Mouse (Mus musculus) embryonic facial prominence, embryonic 13.5 days (tissue): ENCODE data around the gene E330017A01Rik. TPM values are rescaled to one million over a fixed set of nuclear protein-coding genes. Genes with fewer than 3 reads are reported as not detected.

ENCODE experiments used
- ATAC-seq: fragments of 200-750 bp; cut with Nextera tagmentation; 2 replicates; pipeline ENCODE4 v1.8.0; 2017; ENCODE audit warnings: low read depth; ENCODE audit not compliant: insufficient number of reproducible peaks, insufficient read depth, low FRiP score, low TSS enrichment
- H3K27ac ChIP-seq: fragments of 300-500 bp; sonication (generic); 2 replicates; pipeline ENCODE4 v1.5.1; 2015; ENCODE audit warnings: moderate library complexity, mild to moderate bottlenecking, inconsistent platforms
- H3K27me3 ChIP-seq: fragments of 300-500 bp; sonication (generic); 2 replicates; pipeline ENCODE4 v1.6.1; 2015; ENCODE audit warnings: mild to moderate bottlenecking, inconsistent platforms
- H3K36me3 ChIP-seq: fragments of 300-500 bp; sonication (generic); 2 replicates; pipeline ENCODE4 v1.6.1; 2015; ENCODE audit warnings: mild to moderate bottlenecking, inconsistent platforms
- H3K4me1 ChIP-seq: fragments of 300-500 bp; sonication (generic); 2 replicates; pipeline ENCODE4 v1.6.1; 2015; ENCODE audit warnings: inconsistent platforms
- H3K4me2 ChIP-seq: fragments of 300-500 bp; sonication (generic); 2 replicates; pipeline ENCODE4 v1.6.1; 2015; ENCODE audit warnings: moderate library complexity, mild to moderate bottlenecking, inconsistent platforms
- H3K4me3 ChIP-seq: fragments of 300-500 bp; sonication (generic); 2 replicates; pipeline ENCODE4 v1.5.1; 2015; ENCODE audit warnings: mild to moderate bottlenecking, inconsistent platforms
- H3K9ac ChIP-seq: fragments of 300-500 bp; sonication (generic); 2 replicates; pipeline ENCODE4 v1.6.1; 2015; ENCODE audit warnings: mild to moderate bottlenecking, inconsistent platforms
- H3K9me3 ChIP-seq: fragments of 300-500 bp; sonication (generic); 2 replicates; pipeline ENCODE4 v1.6.1; 2016; ENCODE audit warnings: inconsistent platforms
- WGBS: fragments of 180-500 bp; shearing (Covaris S2); methylation state at CpG from one replicate; pipeline ENCODE4 v1.1.7; 2015; ENCODE audit warnings: mixed read lengths; 5-methylcytosine and 5-hydroxymethylcytosine counted together
- polyA plus RNA-seq: library from polyadenylated mRNA; unstranded; fragments of >200 nt; fragmentation: Nextera tagmentation; extraction: Ambion mirVana; gene quantifications from 2 replicates; pipeline ENCODE4 v1.2.1, GENCODE M21; 2015

E330017A01Rik gene
- polyA plus RNA-seq, result not detected in 2 replicates

DNA sequence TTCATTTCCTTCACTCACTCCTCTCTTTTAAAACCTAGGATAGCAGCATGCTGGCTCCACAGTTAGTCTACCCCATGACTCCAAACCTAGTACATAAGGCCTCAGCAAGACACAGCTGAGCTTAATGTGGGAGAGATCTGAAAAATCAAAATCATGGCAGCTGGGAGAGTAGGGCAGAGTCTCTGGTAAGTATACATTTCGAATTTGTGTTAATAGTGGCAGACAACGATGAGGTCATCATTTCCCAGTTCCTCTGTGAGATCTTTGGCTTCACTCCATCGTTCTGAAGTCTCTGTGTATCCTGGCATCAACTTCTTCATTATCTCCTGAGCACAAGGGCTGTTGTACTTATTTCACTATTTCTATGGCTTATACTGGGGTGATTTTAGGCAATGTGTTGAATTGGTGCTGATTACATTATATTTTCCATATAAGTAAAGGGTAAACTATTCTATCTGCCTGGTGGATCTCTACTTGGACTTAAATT is at the start of gene E330017A01Rik:
E330017A01Rik (minus strand) TSS at position 51 of the 487 bp plus-strand sequence.
- Histone ChIP-seq H3K27ac (no peak within 1 kb of the TSS), H3K9me3 (no peaks in the 10 kb centered on the region), H3K9ac (no peak within 1 kb of the TSS), H3K36me3 (no peaks in the 10 kb centered on the region), H3K27me3 (no peaks in the 10 kb centered on the region), H3K4me2 (no peak within 1 kb of the TSS), H3K4me3 (no peak within 1 kb of the TSS), H3K4me1 (no peaks in the 10 kb centered on the region; the same call in 1 of the 2 replicates)
- ATAC-seq, result no peak
- WGBS, result 88% methylated on average over 3 of the region's 3 CpGs

DNA sequence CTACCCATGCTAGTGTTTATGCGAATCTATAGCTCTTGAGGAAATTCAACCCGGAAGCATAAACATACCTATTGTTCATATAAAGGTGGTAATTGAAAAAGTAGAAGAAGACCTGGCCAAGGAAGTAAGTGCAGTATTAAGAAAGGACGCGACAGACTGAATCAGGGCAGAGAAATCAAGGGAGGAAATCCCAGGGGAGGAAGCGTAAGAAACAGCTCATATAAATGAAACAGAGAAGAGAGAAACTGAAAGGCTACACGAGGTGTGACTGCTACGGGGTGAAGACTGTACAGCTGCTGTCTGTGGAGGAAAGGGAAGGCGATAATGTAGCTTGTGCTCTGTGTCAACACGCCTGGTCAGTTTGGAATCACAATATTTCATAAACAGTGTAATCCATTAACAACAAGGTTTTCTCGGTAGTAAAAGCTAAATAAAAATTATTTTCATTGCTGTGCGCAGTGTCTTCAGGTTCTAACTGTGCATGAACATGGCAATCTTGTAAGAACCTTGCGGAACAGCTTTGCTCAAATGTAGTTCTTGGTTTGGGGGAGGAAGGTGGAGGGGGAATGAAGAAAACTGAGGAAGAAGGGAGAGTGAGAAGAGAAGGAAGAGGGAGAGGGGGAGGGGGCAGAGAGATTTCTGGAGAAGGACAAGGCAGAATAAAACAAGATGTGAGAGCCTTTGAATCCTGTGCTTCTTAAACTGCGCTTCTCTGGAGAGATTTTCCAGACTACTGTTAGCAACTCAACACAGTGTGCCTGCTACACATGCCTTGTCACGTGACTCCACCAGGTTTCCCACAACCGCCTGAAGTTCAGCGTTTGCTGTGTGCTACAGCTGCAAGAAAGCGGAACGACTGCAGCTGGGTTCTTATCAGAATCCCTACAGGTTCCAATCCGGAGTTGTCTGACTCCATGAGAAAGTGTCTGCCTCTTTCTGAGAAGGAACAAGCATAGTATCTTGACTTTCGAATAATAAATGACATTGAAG is 47.3 kb upstream of the E330017A01Rik start:
- Histone ChIP-seq H3K36me3 (peaks cover 7% of the 10 kb centered on the region; the same call in 1 of the 2 replicates), H3K4me1 (no peaks in the 10 kb centered on the region), H3K9me3 (no peaks in the 10 kb centered on the region), H3K4me3 (no peak overlapping the region), H3K27me3 (no peaks in the 10 kb centered on the region), H3K4me2 (no peak overlapping the region), H3K27ac (no peak overlapping the region), H3K9ac (no peak overlapping the region)
- no peak for ATAC-seq
- 75% methylated on average over 20 of the region's 20 CpGs for WGBS

DNA sequence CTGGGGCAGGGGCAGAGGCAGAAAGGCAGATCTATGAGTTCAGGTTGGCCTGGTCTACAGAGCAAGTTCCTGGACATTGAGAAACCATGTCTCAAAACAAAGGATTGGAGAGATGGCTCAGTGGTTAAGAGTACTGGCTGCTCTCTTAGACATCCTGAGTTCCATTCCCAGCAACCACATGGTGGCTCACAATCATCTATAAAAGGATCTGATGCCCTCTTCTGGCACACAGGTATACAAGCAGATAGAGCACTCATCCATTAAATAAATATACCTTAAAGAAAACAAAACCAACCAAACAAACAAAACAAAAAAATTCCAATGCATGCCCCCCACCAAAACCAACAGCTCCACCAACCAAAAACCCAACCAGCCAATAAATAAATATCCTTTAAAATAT is 46.0 kb upstream of the E330017A01Rik start:
- no peak for ATAC-seq
- Histone ChIP-seq H3K36me3 (peaks cover 11% of the 10 kb centered on the region; the same call in 1 of the 2 replicates), H3K4me3 (no peak overlapping the region), H3K27ac (no peak overlapping the region), H3K27me3 (no peaks in the 10 kb centered on the region), H3K4me2 (no peak overlapping the region), H3K9me3 (no peaks in the 10 kb centered on the region), H3K9ac (no peak overlapping the region), H3K4me1 (no peaks in the 10 kb centered on the region)

DNA sequence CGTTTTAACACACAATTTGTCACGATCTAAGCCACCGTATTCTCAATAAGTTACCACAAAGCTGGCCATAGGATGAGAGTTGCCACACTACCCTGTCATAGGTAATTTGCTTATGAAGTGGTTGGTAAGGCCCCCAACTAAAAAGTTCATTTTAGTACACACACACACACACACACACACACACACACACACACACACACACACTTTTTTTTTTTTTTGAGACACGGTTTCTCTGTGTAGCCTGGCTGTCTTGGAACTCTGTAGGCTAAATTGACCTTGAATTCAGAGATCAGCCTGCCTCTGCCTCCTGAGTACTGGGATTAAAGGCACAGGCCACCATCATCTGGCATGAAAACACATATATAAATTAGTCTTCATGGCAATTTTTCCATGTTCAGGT is 45.4 kb upstream of the E330017A01Rik start:
- no peak overlapping the region for H3K4me2 ChIP-seq
- 89% methylated on average over 4 of the region's 4 CpGs for WGBS
- H3K27me3 ChIP-seq, result no peaks in the 10 kb centered on the region
- no peak overlapping the region for H3K9ac ChIP-seq
- no peaks in the 10 kb centered on the region for H3K9me3 ChIP-seq
- ATAC-seq, result no peak
- H3K27ac ChIP-seq, result no peak overlapping the region
- H3K4me1 ChIP-seq, result no peaks in the 10 kb centered on the region
- H3K4me3 ChIP-seq, result no peak overlapping the region
- H3K36me3 ChIP-seq, result peaks cover 11% of the 10 kb centered on the region

DNA sequence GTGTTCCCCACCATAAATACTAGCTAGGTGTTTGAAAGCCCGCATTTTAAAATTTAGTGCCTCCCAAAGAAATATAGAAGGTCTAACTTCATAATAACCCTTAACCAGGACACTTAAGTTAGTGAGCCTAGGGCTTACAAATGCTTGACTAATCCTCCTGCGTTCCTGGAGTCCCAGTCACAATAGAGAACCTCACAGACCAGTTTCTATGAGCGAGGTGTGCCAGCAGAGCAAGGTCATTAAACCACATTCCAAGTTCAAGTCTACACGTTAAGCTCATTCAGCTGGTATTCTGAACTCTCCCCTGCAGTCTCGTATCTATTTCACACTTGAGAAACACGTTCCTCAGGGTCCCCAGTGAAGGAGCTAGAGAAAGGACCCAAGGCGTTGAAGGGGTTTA is 44.3 kb upstream of the E330017A01Rik start:
- Histone ChIP-seq H3K4me3 (no peak overlapping the region), H3K4me2 (no peak overlapping the region), H3K27ac (no peak overlapping the region), H3K9ac (no peak overlapping the region), H3K27me3 (no peaks in the 10 kb centered on the region), H3K4me1 (no peaks in the 10 kb centered on the region), H3K9me3 (no peaks in the 10 kb centered on the region), H3K36me3 (peaks cover 19% of the 10 kb centered on the region)
- WGBS, result 75% methylated on average over 7 of the region's 7 CpGs
- no peak for ATAC-seq

DNA sequence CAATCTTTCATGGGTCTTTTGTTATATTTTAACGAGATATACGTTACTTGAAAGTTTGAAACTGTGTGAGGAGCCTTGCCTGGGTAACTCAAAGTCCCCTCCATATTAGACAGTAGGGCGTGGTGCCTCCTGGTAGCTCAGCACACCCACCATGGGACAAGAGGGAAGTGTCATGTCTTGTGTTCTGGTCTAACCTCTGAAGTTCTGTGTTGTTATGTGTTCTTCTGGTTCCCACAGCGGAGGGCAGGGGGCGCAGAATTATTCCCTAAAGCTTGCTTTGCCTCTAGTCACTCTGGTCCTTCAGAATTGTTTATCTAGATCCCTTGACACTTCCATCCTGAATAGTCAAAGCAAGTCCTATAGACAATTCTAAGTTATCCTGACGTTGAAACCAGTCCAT is 43.5 kb upstream of the E330017A01Rik start:
- Histone ChIP-seq H3K27me3 (no peaks in the 10 kb centered on the region), H3K36me3 (peaks cover 25% of the 10 kb centered on the region), H3K27ac (no peak overlapping the region), H3K9ac (no peak overlapping the region), H3K4me2 (no peak overlapping the region), H3K4me1 (no peaks in the 10 kb centered on the region), H3K4me3 (no peak overlapping the region), H3K9me3 (no peaks in the 10 kb centered on the region)
- no peak for ATAC-seq
- 94% methylated on average over 6 of the region's 6 CpGs for WGBS

DNA sequence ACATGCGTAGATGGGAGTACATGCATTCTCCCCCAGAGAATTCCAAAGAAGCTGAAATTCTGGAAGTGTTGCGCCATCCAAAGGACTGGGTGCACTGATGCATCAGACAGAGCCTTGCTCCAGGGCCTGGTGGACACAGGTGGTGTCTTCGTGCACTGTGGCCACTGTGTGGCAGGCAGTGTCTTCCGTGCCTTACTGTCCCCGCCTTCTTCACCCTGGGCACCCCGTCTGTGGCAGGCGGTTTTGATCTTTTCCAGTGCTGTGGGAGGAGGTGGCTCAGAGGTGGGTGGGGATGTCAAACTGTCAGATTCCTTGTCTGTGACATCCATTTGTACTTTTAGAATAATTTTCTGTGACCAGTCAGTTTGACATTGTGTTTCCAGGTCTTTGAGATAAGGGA is 40.1 kb upstream of the E330017A01Rik start:
- Histone ChIP-seq H3K9ac (no peak overlapping the region), H3K27ac (no peak overlapping the region), H3K9me3 (no peaks in the 10 kb centered on the region), H3K4me2 (no peak overlapping the region), H3K4me3 (no peak overlapping the region), H3K36me3 (peaks cover 51% of the 10 kb centered on the region), H3K27me3 (no peaks in the 10 kb centered on the region), H3K4me1 (0 out of 2 replicates have a peak, but pooled peaks cover 5% of the 10 kb centered on the region)
- 82% methylated on average over 7 of the region's 7 CpGs for WGBS
- no peak for ATAC-seq

DNA sequence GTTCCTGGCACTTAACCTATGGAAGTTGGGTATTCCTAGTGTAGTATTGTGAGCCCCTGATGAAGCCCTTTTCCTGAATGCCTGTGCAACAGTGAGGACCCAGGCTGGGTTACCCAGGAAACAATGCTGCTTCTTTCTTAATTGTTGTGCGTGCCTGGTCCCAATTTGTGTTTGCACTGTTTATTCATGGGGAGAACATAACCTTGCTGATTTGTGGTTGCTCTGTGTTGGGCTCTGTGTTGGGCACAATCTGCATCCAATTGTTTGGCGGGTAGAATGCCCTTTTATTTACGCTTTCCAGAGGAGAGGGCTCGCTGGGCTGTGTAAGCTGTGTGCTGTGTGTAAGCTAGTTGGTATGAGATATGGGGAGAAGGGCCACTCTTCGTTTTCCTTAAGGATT is 39.0 kb upstream of the E330017A01Rik start:
- ATAC-seq, result no peak
- WGBS, result 54% methylated on average over 5 of the region's 5 CpGs
- no peak overlapping the region for H3K4me2 ChIP-seq
- H3K36me3 ChIP-seq, result peaks cover 59% of the 10 kb centered on the region
- H3K4me1 ChIP-seq, result peaks cover 5% of the 10 kb centered on the region; the same call in 1 of the 2 replicates
- H3K27me3 ChIP-seq, result no peaks in the 10 kb centered on the region
- no peaks in the 10 kb centered on the region for H3K9me3 ChIP-seq
- H3K4me3 ChIP-seq, result no peak overlapping the region
- H3K9ac ChIP-seq, result no peak overlapping the region
- H3K27ac ChIP-seq, result no peak overlapping the region; the same call in 1 of the 2 replicates

DNA sequence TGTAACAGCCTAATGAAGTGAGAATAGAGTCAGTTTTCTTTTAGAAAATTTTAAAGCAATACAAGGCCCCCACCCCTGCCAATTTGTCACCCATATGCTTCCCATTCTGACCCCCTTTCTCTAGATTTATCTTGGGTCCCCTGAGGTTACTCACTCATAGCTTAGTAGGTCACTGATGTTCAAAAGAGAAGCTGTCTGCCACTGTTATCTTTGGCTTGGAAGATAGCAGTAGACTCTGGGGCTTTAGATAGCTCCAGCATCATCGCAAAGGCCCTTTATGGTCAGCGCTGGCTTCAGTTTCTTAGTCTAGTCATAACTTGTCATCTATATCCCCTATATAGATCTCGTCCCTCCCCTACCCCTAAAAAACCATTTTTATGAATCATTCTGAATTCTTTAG is 38.1 kb upstream of the E330017A01Rik start:
- no peak for ATAC-seq
- Histone ChIP-seq H3K27ac (no peak overlapping the region), H3K4me2 (no peak overlapping the region), H3K36me3 (peaks cover 57% of the 10 kb centered on the region), H3K4me1 (peaks cover 9% of the 10 kb centered on the region), H3K4me3 (no peak overlapping the region), H3K9ac (no peak overlapping the region), H3K9me3 (no peaks in the 10 kb centered on the region), H3K27me3 (no peaks in the 10 kb centered on the region)
- 79% methylated on average over 3 of the region's 3 CpGs for WGBS

DNA sequence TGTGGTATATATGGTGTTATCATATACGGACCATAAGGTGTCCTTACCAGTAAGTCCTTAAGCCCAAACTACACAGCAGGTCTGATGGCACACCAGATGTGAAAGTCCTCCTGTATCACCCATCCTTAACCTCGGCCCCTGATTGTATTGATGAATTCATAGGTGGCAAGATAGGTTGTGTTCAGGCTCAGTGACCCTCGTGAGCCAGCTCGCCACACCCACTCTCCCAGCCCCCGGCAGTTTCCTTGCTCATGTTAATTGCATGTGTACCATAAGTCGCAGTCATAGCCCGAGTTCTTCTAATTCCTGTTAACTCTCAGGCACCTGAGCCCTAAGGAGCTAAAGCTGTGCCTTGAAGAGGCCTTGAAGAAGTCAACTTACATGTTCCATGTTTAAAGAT is 37.6 kb upstream of the E330017A01Rik start:
- H3K36me3 ChIP-seq, result peaks cover 52% of the 10 kb centered on the region
- ATAC-seq, result no peak
- H3K27me3 ChIP-seq, result no peaks in the 10 kb centered on the region
- H3K9ac ChIP-seq, result no peak overlapping the region
- H3K27ac ChIP-seq, result no peak overlapping the region
- no peak overlapping the region for H3K4me3 ChIP-seq
- no peak overlapping the region for H3K4me2 ChIP-seq
- no peaks in the 10 kb centered on the region for H3K9me3 ChIP-seq
- peaks cover 14% of the 10 kb centered on the region for H3K4me1 ChIP-seq
- 81% methylated on average over 7 of the region's 7 CpGs for WGBS

DNA sequence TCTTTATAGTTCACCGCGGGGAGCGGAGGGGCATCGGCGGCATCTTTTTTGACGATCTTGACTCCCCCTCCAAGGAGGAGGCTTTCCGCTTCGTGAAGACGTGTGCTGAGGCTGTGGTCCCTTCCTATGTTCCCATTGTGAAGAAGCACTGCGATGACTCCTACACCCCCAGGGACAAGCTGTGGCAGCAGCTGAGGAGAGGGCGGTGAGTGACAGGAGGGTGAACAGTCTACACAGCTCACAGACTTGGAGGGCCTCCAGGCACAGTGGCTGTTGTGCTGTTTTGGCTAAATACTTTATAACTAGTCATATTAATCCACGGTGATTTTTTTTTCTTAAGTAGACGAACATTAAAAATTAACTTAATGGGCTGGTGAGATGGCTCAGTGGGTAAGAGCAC is 36.7 kb upstream of the E330017A01Rik start:
- Histone ChIP-seq H3K9me3 (no peaks in the 10 kb centered on the region), H3K4me2 (no peak overlapping the region), H3K36me3 (peaks cover 47% of the 10 kb centered on the region), H3K4me3 (no peak overlapping the region), H3K4me1 (peaks cover 17% of the 10 kb centered on the region), H3K27ac (no peak overlapping the region), H3K9ac (no peak overlapping the region), H3K27me3 (no peaks in the 10 kb centered on the region)
- WGBS, result 95% methylated on average over 13 of the region's 13 CpGs
- ATAC-seq, result no peak
